In genomic region chr7:130289428-130289790, GRCm38 (mm10) we compare ENCODE assay signal across 9 mouse cellular contexts.
DNase-seq lines count a peak whose midpoint lies in the region; ATAC-seq and TF ChIP-seq lines count a peak whose summit lies in the region.
"Had no signal": no experiment of that assay in that cellular context is flagged by ENCODE, and none has a peak within 500 bp of the region (broad histone marks: within the 10 kb centered on the region; RNA-seq: fewer than 3 reads in every experiment).

No protein-coding gene starts in this region.

- ATAC-seq in hindbrain, embryonic 11.5 days (ENCODE audit: low FRiP score): no peak
- no peak for ATAC-seq in forebrain, embryonic 16.5 days
- no peak for ATAC-seq in midbrain, embryonic 14.5 days (ENCODE audit: low FRiP score, low TSS enrichment)

- no peak overlapping the region; the same call in 1 of the 2 replicates for H3K4me3 ChIP-seq in hindbrain, embryonic 10.5 days
- no peak overlapping the region for H3K4me3 ChIP-seq in hindbrain, embryonic 11.5 days (ENCODE audit: low read depth, low read length)
- H3K4me3 ChIP-seq in forebrain, embryonic 16.5 days (replicated peaks; ENCODE audit: low read length): no peak overlapping the region
- H3K4me3 ChIP-seq in midbrain, embryonic 14.5 days (replicated peaks; ENCODE audit: low read depth, low read length): no peak overlapping the region

- H3K4me1 ChIP-seq in hindbrain, embryonic 10.5 days (replicated peaks): peaks cover 53% of the 10 kb centered on the region
- H3K4me1 ChIP-seq in hindbrain, embryonic 11.5 days (replicated peaks; ENCODE audit: control insufficient read depth, insufficient read depth, low read length): peaks cover 8% of the 10 kb centered on the region
- peaks cover 10% of the 10 kb centered on the region; the same call in 1 of the 2 replicates for H3K4me1 ChIP-seq in forebrain, embryonic 16.5 days (replicated peaks; ENCODE audit: control insufficient read depth, insufficient read depth, low read length)
- H3K4me1 ChIP-seq in midbrain, embryonic 14.5 days (ENCODE audit: control insufficient read depth, insufficient read depth, low read length): peaks cover 14% of the 10 kb centered on the region; the same call in 1 of the 2 replicates

- H3K27ac ChIP-seq in hindbrain, embryonic 10.5 days: peak overlapping the region; percentile 66; the same call in 1 of the 2 replicates
- no peak overlapping the region for H3K27ac ChIP-seq in hindbrain, embryonic 11.5 days (ENCODE audit: low read depth, low read length)
- H3K27ac ChIP-seq in forebrain, embryonic 16.5 days (ENCODE audit: low read length): no peak overlapping the region
- H3K27ac ChIP-seq in midbrain, embryonic 14.5 days (replicated peaks; ENCODE audit: low read depth, low read length): no peak overlapping the region

- TF ChIP-seq CTCF in brain, embryonic 14.5 days (IDR thresholded peaks at IDR 0.05; ENCODE audit: borderline replicate concordance, extremely low read depth, insufficient read depth, insufficient read length): no peak

- H3K9ac ChIP-seq in hindbrain, embryonic 11.5 days (ENCODE audit: low read depth, low read length): no peak overlapping the region
- H3K9ac ChIP-seq in forebrain, embryonic 16.5 days (replicated peaks; ENCODE audit: low read depth, low read length): no peak overlapping the region
- H3K9ac ChIP-seq in midbrain, embryonic 14.5 days (replicated peaks; ENCODE audit: low read length): no peak overlapping the region

- peaks cover 11% of the 10 kb centered on the region for H3K27me3 ChIP-seq in hindbrain, embryonic 10.5 days (ENCODE audit: insufficient read depth, poor library complexity, severe bottlenecking)
- no peaks in the 10 kb centered on the region for H3K27me3 ChIP-seq in hindbrain, embryonic 11.5 days (ENCODE audit: control insufficient read depth, insufficient read depth, low read length)
- H3K27me3 ChIP-seq in forebrain, embryonic 16.5 days (replicated peaks; ENCODE audit: control insufficient read depth, insufficient read depth, low read length): no peaks in the 10 kb centered on the region
- H3K27me3 ChIP-seq in midbrain, embryonic 14.5 days (ENCODE audit: control insufficient read depth, insufficient read depth, low read length): peaks cover 18% of the 10 kb centered on the region; the same call in 1 of the 2 replicates

- no peak overlapping the region for H3K4me2 ChIP-seq in hindbrain, embryonic 11.5 days (replicated peaks; ENCODE audit: low read depth, low read length)
- peak overlapping the region; percentile 28 for H3K4me2 ChIP-seq in forebrain, embryonic 16.5 days (ENCODE audit: low read length)
- H3K4me2 ChIP-seq in midbrain, embryonic 14.5 days (ENCODE audit: low read length): peak overlapping the region; percentile 8; the same call in 1 of the 2 replicates

- DNase-seq in hindbrain, embryonic 10.5 days (ENCODE audit: low spot score): no peak
- DNase-seq in hindbrain, embryonic 11.5 days (ENCODE audit: low spot score): no peak
- DNase-seq in brain, embryonic 14.5 days (ENCODE audit: low read depth): peak; percentile 49
- no peak for DNase-seq in midbrain, embryonic 14.5 days
- no peak for DNase-seq in embryo, embryonic 10 days (ENCODE audit: low spot score)
- DNase-seq in spleen, postnatal 10 days (ENCODE audit: low spot score in 2 of 2): no peak
- DNase-seq in right cerebral cortex, postnatal 4 days: no peak
- DNase-seq: kidney, postnatal 36 days had no signal

- H3K36me3 ChIP-seq in hindbrain, embryonic 10.5 days: no peaks in the 10 kb centered on the region
- no peaks in the 10 kb centered on the region for H3K36me3 ChIP-seq in hindbrain, embryonic 11.5 days (ENCODE audit: control insufficient read depth, insufficient read depth, low read length)
- H3K36me3 ChIP-seq in forebrain, embryonic 16.5 days (ENCODE audit: control insufficient read depth, insufficient read depth): no peaks in the 10 kb centered on the region
- H3K36me3 ChIP-seq in midbrain, embryonic 14.5 days (ENCODE audit: control insufficient read depth, insufficient read depth, low read length): no peaks in the 10 kb centered on the region

- no peak for TF ChIP-seq POLR2A in brain, embryonic 14.5 days (IDR thresholded peaks at IDR 0.05; ENCODE audit: borderline replicate concordance, extremely low read depth, insufficient read depth, insufficient read length, poor library complexity, severe bottlenecking)

- 40% methylated on average over 9 of the region's 9 CpGs for WGBS in hindbrain, embryonic 10.5 days
- 38% methylated on average over 9 of the region's 9 CpGs for WGBS in hindbrain, embryonic 11.5 days
- 14% methylated on average over 9 of the region's 9 CpGs for WGBS in forebrain, embryonic 16.5 days
- WGBS in midbrain, embryonic 14.5 days: 14% methylated on average over 9 of the region's 9 CpGs

- H3K9me3 ChIP-seq in hindbrain, embryonic 10.5 days: no peaks in the 10 kb centered on the region
- H3K9me3 ChIP-seq in hindbrain, embryonic 11.5 days (ENCODE audit: control insufficient read depth, low read length): no peaks in the 10 kb centered on the region
- H3K9me3 ChIP-seq in forebrain, embryonic 16.5 days (ENCODE audit: control insufficient read depth, low read length): no peaks in the 10 kb centered on the region
- H3K9me3 ChIP-seq in midbrain, embryonic 14.5 days (ENCODE audit: control insufficient read depth, low read length): no peaks in the 10 kb centered on the region
